Mouse (Mus musculus): ENCODE measurements around the gene Atg101. TPM values are rescaled to one million over a fixed set of nuclear protein-coding genes. Genes with fewer than 3 reads are reported as not detected.

The Atg101 gene
- polyA plus RNA-seq, 1 experiment from 2014 or later, result 31.7 TPM

DNA sequence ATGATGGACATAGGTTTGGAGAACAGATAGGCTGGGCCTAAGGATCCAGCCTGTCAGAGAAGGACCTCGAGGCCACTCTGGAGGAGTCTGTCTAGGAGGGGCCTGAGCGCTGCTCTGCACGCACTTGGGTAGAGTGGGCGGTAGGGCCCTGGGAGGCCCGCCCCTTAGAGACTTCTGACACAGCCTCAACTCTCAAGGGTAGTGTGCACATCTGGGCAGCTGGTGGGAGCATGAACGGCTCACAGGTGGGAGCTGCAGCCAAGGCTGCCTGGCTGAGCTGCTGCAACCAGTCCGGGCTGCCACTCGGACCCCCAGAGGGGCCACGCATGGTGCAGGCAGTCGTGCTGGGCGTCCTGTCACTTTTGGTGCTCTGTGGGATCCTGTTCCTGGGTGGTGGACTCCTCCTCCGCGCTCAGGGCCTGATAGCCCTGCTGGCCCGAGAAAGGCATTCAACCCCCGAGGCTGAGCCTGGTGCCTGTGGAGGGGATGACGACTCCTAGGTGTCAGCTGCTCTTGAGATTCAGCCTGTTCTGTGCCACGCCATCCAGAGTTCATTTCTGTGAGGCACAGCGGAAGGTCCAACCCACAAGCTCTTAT, 9.1 kb downstream of the Atg101 start, which contains the start of gene 6030408B16Rik:
6030408B16Rik (plus strand) TSS at position 188 of the 597 bp plus-strand sequence.
- H3K9me3 ChIP-seq (replicated peaks), result no peaks in the 10 kb centered on the region
- no peak within 1 kb of the TSS for H3K9ac ChIP-seq
- no peak for DNase-seq
- H3K27me3 ChIP-seq, result no peaks in the 10 kb centered on the region
- WGBS (ENCODE audit: insufficient replicate concordance), result 66% methylated on average over 18 of the region's 18 CpGs
- ATAC-seq (ENCODE audit: low read depth), result no peak
- H3K27ac ChIP-seq, result no peak within 1 kb of the TSS
- peaks cover 36% of the 10 kb centered on the region for H3K36me3 ChIP-seq
- no peak within 1 kb of the TSS for H3K4me2 ChIP-seq
- H3K4me1 ChIP-seq (replicated peaks), result 0 out of 2 replicates have a peak, but pooled peaks cover under 1% of the 10 kb centered on the region
- H3K4me3 ChIP-seq (replicated peaks), result no peak within 1 kb of the TSS

GRCm38 (mm10) chr15:101294028-101294894, 10.2 kb downstream of the Atg101 start:
- Histone ChIP-seq H3K9ac (no peak overlapping the region), H3K27me3 (no peaks in the 10 kb centered on the region), H3K4me2 (no peak overlapping the region), H3K9me3 (replicated peaks) (no peaks in the 10 kb centered on the region), H3K4me1 (replicated peaks) (peaks cover 8% of the 10 kb centered on the region), H3K36me3 (peaks cover 25% of the 10 kb centered on the region), H3K27ac (no peak overlapping the region), H3K4me3 (replicated peaks) (no peak overlapping the region)
- 66% methylated on average over 16 of the region's 16 CpGs for WGBS (ENCODE audit: insufficient replicate concordance)
- no peak for ATAC-seq (ENCODE audit: low read depth)
- DNase-seq, result no peak

GRCm38 (mm10) chr15:101295106-101295505, 11.0 kb downstream of the Atg101 start:
- WGBS (ENCODE audit: insufficient replicate concordance), result 62% methylated on average over 7 of the region's 7 CpGs
- Histone ChIP-seq H3K4me2 (no peak overlapping the region), H3K27me3 (no peaks in the 10 kb centered on the region), H3K36me3 (peaks cover 17% of the 10 kb centered on the region), H3K27ac (no peak overlapping the region), H3K4me1 (replicated peaks) (peaks cover 17% of the 10 kb centered on the region), H3K4me3 (replicated peaks) (no peak overlapping the region), H3K9ac (no peak overlapping the region), H3K9me3 (replicated peaks) (no peaks in the 10 kb centered on the region)
- ATAC-seq (ENCODE audit: low read depth) (no peak), DNase-seq (no peak)

- H3K4me1 ChIP-seq (replicated peaks), result peaks cover 21% of the 10 kb centered on the region
- peaks cover 12% of the 10 kb centered on the region for H3K36me3 ChIP-seq
- DNase-seq (no peak), ATAC-seq (ENCODE audit: low read depth) (no peak)
- H3K4me2 ChIP-seq, result no peak overlapping the region
- WGBS (ENCODE audit: insufficient replicate concordance), result 81% methylated on average over 10 of the region's 10 CpGs
- H3K9me3 ChIP-seq (replicated peaks), result no peaks in the 10 kb centered on the region
- no peak overlapping the region for H3K27ac ChIP-seq
- no peak overlapping the region for H3K4me3 ChIP-seq (replicated peaks)
- H3K27me3 ChIP-seq, result no peaks in the 10 kb centered on the region
- H3K9ac ChIP-seq, result no peak overlapping the region
Observed at GRCm38 (mm10) chr15:101295616-101296015, 11.5 kb downstream of the Atg101 start.

DNA sequence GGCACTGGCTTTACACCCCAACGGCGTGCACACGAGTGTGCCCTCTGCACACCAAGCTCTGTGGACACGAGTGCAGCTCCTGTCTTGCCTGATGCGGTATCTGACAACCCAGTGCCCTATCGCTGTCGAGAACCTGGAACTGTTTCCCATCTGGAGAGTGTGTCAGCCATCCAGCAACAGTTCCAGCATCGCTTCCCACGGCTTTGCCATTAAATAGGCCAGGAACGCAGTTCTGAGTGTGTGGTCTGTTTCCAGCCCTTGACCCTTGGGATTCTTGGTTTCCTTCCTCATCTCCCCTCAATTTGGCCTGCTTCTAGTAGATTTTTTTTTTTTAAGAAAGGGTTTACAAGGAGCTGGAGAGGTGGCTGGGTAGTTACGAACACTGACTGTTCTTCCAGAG, 12.0 kb downstream of the Atg101 start:
- H3K4me3 ChIP-seq (replicated peaks), result no peak overlapping the region
- no peak for ATAC-seq (ENCODE audit: low read depth)
- H3K9me3 ChIP-seq (replicated peaks), result no peaks in the 10 kb centered on the region
- DNase-seq, result no peak
- WGBS (ENCODE audit: insufficient replicate concordance), result 84% methylated on average over 11 of the region's 11 CpGs
- no peaks in the 10 kb centered on the region for H3K27me3 ChIP-seq
- H3K36me3 ChIP-seq, result peaks cover 7% of the 10 kb centered on the region
- H3K4me2 ChIP-seq, result no peak overlapping the region
- no peak overlapping the region for H3K9ac ChIP-seq
- H3K27ac ChIP-seq, result no peak overlapping the region
- peaks cover 21% of the 10 kb centered on the region for H3K4me1 ChIP-seq (replicated peaks)

GRCm38 (mm10) chr15:101297988-101298387, 13.9 kb downstream of the Atg101 start:
- Histone ChIP-seq H3K4me1 (replicated peaks) (peaks cover 21% of the 10 kb centered on the region), H3K9ac (no peak overlapping the region), H3K9me3 (replicated peaks) (no peaks in the 10 kb centered on the region), H3K27ac (no peak overlapping the region), H3K4me3 (replicated peaks) (no peak overlapping the region), H3K27me3 (no peaks in the 10 kb centered on the region), H3K36me3 (no peaks in the 10 kb centered on the region), H3K4me2 (no peak overlapping the region)
- no peak for ATAC-seq (ENCODE audit: low read depth)
- WGBS (ENCODE audit: insufficient replicate concordance), result 16% methylated on average over 7 of the region's 7 CpGs
- no peak for DNase-seq

- WGBS (ENCODE audit: insufficient replicate concordance), result 30% methylated on average over 7 of the region's 7 CpGs
- no peaks in the 10 kb centered on the region for H3K36me3 ChIP-seq
- no peaks in the 10 kb centered on the region for H3K27me3 ChIP-seq
- H3K4me3 ChIP-seq (replicated peaks), result no peak overlapping the region
- no peak overlapping the region for H3K27ac ChIP-seq
- H3K9ac ChIP-seq, result no peak overlapping the region
- H3K9me3 ChIP-seq (replicated peaks), result no peaks in the 10 kb centered on the region
- no peak for ATAC-seq (ENCODE audit: low read depth)
- peaks cover 21% of the 10 kb centered on the region for H3K4me1 ChIP-seq (replicated peaks)
- no peak for DNase-seq
- H3K4me2 ChIP-seq, result no peak overlapping the region
Observed at GRCm38 (mm10) chr15:101298550-101298949, 14.5 kb downstream of the Atg101 start.

GRCm38 (mm10) chr15:101299480-101299960, 15.4 kb downstream of the Atg101 start:
- Histone ChIP-seq H3K4me1 (replicated peaks) (peaks cover 21% of the 10 kb centered on the region), H3K9ac (no peak overlapping the region), H3K36me3 (no peaks in the 10 kb centered on the region), H3K9me3 (replicated peaks) (no peaks in the 10 kb centered on the region), H3K27ac (no peak overlapping the region), H3K27me3 (no peaks in the 10 kb centered on the region), H3K4me3 (replicated peaks) (no peak overlapping the region), H3K4me2 (no peak overlapping the region)
- ATAC-seq (ENCODE audit: low read depth) (no peak), DNase-seq (no peak)
- WGBS (ENCODE audit: insufficient replicate concordance), result 53% methylated on average over 14 of the region's 14 CpGs

GRCm38 (mm10) chr15:101300128-101300527, 16.1 kb downstream of the Atg101 start:
- Histone ChIP-seq H3K9me3 (replicated peaks) (no peaks in the 10 kb centered on the region), H3K9ac (no peak overlapping the region), H3K4me3 (replicated peaks) (no peak overlapping the region), H3K27me3 (no peaks in the 10 kb centered on the region), H3K4me1 (replicated peaks) (peaks cover 21% of the 10 kb centered on the region), H3K36me3 (no peaks in the 10 kb centered on the region), H3K27ac (no peak overlapping the region), H3K4me2 (no peak overlapping the region)
- 0 out of 2 replicates have a peak, but pooled peaks have one; percentile 41 for ATAC-seq (ENCODE audit: low read depth)
- 16% methylated on average over 6 of the region's 6 CpGs for WGBS (ENCODE audit: insufficient replicate concordance)
- no peak for DNase-seq

GRCm38 (mm10) chr15:101302201-101302600, 18.1 kb downstream of the Atg101 start:
- no peak for DNase-seq
- 70% methylated on average over 3 of the region's 3 CpGs for WGBS (ENCODE audit: insufficient replicate concordance)

GRCm38 (mm10) chr15:101303830-101304229, 19.8 kb downstream of the Atg101 start:
- DNase-seq (no peak), ATAC-seq (ENCODE audit: low read depth) (no peak)
- H3K36me3 ChIP-seq, result no peaks in the 10 kb centered on the region
- H3K9ac ChIP-seq, result no peak overlapping the region
- no peaks in the 10 kb centered on the region for H3K9me3 ChIP-seq (replicated peaks)
- H3K27ac ChIP-seq, result no peak overlapping the region
- no peaks in the 10 kb centered on the region for H3K27me3 ChIP-seq
- peaks cover 16% of the 10 kb centered on the region for H3K4me1 ChIP-seq (replicated peaks)
- no peak overlapping the region for H3K4me2 ChIP-seq
- H3K4me3 ChIP-seq (replicated peaks), result no peak overlapping the region
- WGBS (ENCODE audit: insufficient replicate concordance), result 54% methylated on average over 4 of the region's 4 CpGs

More at GRCm38 (mm10) chr15:101302201-101302600, 18.1 kb downstream of the Atg101 start:
- H3K27me3 ChIP-seq, result no peaks in the 10 kb centered on the region
- H3K4me2 ChIP-seq, result no peak overlapping the region
- no peak overlapping the region for H3K27ac ChIP-seq
- H3K4me1 ChIP-seq (replicated peaks), result peaks cover 21% of the 10 kb centered on the region
- no peak overlapping the region for H3K4me3 ChIP-seq (replicated peaks)
- H3K9me3 ChIP-seq (replicated peaks), result no peaks in the 10 kb centered on the region
- no peak overlapping the region for H3K9ac ChIP-seq
- H3K36me3 ChIP-seq, result no peaks in the 10 kb centered on the region
- ATAC-seq (ENCODE audit: low read depth), result no peak
